Mouse (Mus musculus): ENCODE results near the gene Fyttd1. TPM values are rescaled to one million over a fixed set of nuclear protein-coding genes. Genes with fewer than 3 reads are reported as not detected.
A peak's percentile ranks its signal among the peaks of the same experiment; 100 is the strongest.

The Fyttd1 gene
- total and polyA plus RNA-seq, 2 experiments from 2014 or later = 121 to 129 TPM

GRCm38 (mm10) chr16:32942694-32943093 is 65.4 kb downstream of the Fyttd1 start:
- ATAC-seq (peak; percentile 80), DNase-seq (peak; percentile 41)
- Histone ChIP-seq H3K4me3 (ENCODE audit: low read depth, low read length) (no peak overlapping the region), H3K36me3 (ENCODE audit: insufficient read depth) (no peaks in the 10 kb centered on the region), H3K27ac (ENCODE audit: low read depth, low read length) (no peak overlapping the region), H3K27me3 (ENCODE audit: insufficient read depth, low read length) (no peaks in the 10 kb centered on the region), H3K4me1 (ENCODE audit: insufficient read depth) (peaks cover 3% of the 10 kb centered on the region; the same call in 1 of the 2 replicates), H3K9me3 (ENCODE audit: low read length) (no peaks in the 10 kb centered on the region), H3K4me2 (ENCODE audit: low read depth) (no peak overlapping the region), H3K9ac (no peak overlapping the region)
- TF ChIP-seq CTCF (IDR thresholded peaks at IDR 0.05; ENCODE audit: low read depth) = no peak
- WGBS = 43% methylated on average over 5 of the region's 5 CpGs

DNA sequence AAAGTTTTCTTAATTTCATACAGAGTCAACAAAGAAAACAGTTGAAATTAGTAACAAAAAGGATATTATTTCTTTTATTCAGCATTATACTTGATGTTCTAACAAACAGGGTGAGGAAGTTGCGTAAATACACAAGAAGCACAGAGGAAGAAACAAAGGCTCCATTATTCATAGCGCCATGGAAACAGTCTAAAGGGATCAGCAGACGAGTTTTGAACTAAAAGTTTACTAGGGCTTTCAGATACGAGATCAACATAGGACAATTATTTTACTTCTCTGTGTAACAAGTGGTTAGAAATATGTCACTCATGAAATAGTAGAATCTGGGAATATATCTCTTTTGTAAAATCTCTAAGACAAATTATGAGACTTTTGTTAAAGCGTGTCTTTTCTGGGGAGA is 68.1 kb downstream of the Fyttd1 start:
- ATAC-seq (no peak), DNase-seq (no peak)
- no peak overlapping the region for H3K27ac ChIP-seq (ENCODE audit: low read depth, low read length)
- H3K36me3 ChIP-seq (ENCODE audit: insufficient read depth) = no peaks in the 10 kb centered on the region
- H3K9me3 ChIP-seq (ENCODE audit: low read length) = no peaks in the 10 kb centered on the region
- H3K4me2 ChIP-seq (ENCODE audit: low read depth) = no peak overlapping the region
- no peak overlapping the region for H3K4me3 ChIP-seq (ENCODE audit: low read depth, low read length)
- no peaks in the 10 kb centered on the region for H3K27me3 ChIP-seq (ENCODE audit: insufficient read depth, low read length)
- TF ChIP-seq CTCF (IDR thresholded peaks at IDR 0.05; ENCODE audit: low read depth) = no peak
- WGBS = 28% methylated on average over 5 of the region's 5 CpGs
- H3K4me1 ChIP-seq (ENCODE audit: insufficient read depth) = no peaks in the 10 kb centered on the region
- H3K9ac ChIP-seq = no peak overlapping the region

GRCm38 (mm10) chr16:32948016-32948415 is 70.7 kb downstream of the Fyttd1 start:
- H3K4me2 ChIP-seq (ENCODE audit: low read depth) = no peak overlapping the region
- H3K9me3 ChIP-seq (ENCODE audit: low read length) = no peaks in the 10 kb centered on the region
- 78% methylated on average over 8 of the region's 8 CpGs for WGBS
- no peaks in the 10 kb centered on the region for H3K36me3 ChIP-seq (ENCODE audit: insufficient read depth)
- no peak overlapping the region for H3K4me3 ChIP-seq (ENCODE audit: low read depth, low read length)
- DNase-seq = no peak
- H3K4me1 ChIP-seq (ENCODE audit: insufficient read depth) = no peaks in the 10 kb centered on the region
- H3K27ac ChIP-seq (ENCODE audit: low read depth, low read length) = no peak overlapping the region
- H3K27me3 ChIP-seq (ENCODE audit: insufficient read depth, low read length) = no peaks in the 10 kb centered on the region
- no peak for TF ChIP-seq CTCF (IDR thresholded peaks at IDR 0.05; ENCODE audit: low read depth)
- no peak overlapping the region for H3K9ac ChIP-seq
- ATAC-seq = no peak

GRCm38 (mm10) chr16:32948656-32949055 is 71.4 kb downstream of the Fyttd1 start:
- H3K27me3 ChIP-seq (ENCODE audit: insufficient read depth, low read length) = no peaks in the 10 kb centered on the region
- no peak for TF ChIP-seq CTCF (IDR thresholded peaks at IDR 0.05; ENCODE audit: low read depth)
- no peaks in the 10 kb centered on the region for H3K4me1 ChIP-seq (ENCODE audit: insufficient read depth)
- no peaks in the 10 kb centered on the region for H3K9me3 ChIP-seq (ENCODE audit: low read length)
- 81% methylated on average over 5 of the region's 5 CpGs for WGBS
- H3K27ac ChIP-seq (ENCODE audit: low read depth, low read length) = no peak overlapping the region
- no peak overlapping the region for H3K4me3 ChIP-seq (ENCODE audit: low read depth, low read length)
- H3K4me2 ChIP-seq (ENCODE audit: low read depth) = no peak overlapping the region
- DNase-seq = no peak
- no peaks in the 10 kb centered on the region for H3K36me3 ChIP-seq (ENCODE audit: insufficient read depth)
- ATAC-seq = no peak
- H3K9ac ChIP-seq = no peak overlapping the region

GRCm38 (mm10) chr16:32949281-32949680 is 72.0 kb downstream of the Fyttd1 start:
- H3K27me3 ChIP-seq (ENCODE audit: insufficient read depth, low read length) = no peaks in the 10 kb centered on the region
- DNase-seq (no peak), ATAC-seq (no peak)
- H3K36me3 ChIP-seq (ENCODE audit: insufficient read depth) = no peaks in the 10 kb centered on the region
- H3K4me3 ChIP-seq (ENCODE audit: low read depth, low read length) = no peak overlapping the region
- H3K4me1 ChIP-seq (ENCODE audit: insufficient read depth) = no peaks in the 10 kb centered on the region
- no peak overlapping the region for H3K9ac ChIP-seq
- no peak overlapping the region for H3K4me2 ChIP-seq (ENCODE audit: low read depth)
- no peak for TF ChIP-seq CTCF (IDR thresholded peaks at IDR 0.05; ENCODE audit: low read depth)
- no peaks in the 10 kb centered on the region for H3K9me3 ChIP-seq (ENCODE audit: low read length)
- no peak overlapping the region for H3K27ac ChIP-seq (ENCODE audit: low read depth, low read length)

DNA sequence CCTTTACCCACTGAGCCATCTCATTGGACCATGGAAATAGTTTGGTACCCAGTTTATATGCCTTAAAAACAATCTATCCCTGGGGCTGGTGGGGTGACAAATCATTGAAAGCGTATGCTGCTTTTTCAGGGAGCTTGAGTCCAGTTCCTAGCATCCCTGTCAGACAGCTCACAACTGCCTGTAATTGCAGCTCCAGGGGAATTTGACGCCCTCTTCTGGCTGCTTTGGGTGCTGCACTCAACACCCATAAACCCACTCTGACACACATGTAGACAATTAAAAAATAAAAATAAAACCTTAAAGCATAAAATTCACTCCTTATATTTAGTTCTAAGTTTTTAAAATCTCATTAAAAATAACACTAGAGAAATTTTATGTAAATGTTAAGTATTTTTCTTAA is 73.8 kb downstream of the Fyttd1 start:
- Histone ChIP-seq H3K9me3 (ENCODE audit: low read length) (no peaks in the 10 kb centered on the region), H3K27me3 (ENCODE audit: insufficient read depth, low read length) (no peaks in the 10 kb centered on the region), H3K9ac (no peak overlapping the region), H3K4me3 (ENCODE audit: low read depth, low read length) (no peak overlapping the region), H3K4me1 (ENCODE audit: insufficient read depth) (no peaks in the 10 kb centered on the region), H3K36me3 (ENCODE audit: insufficient read depth) (peaks cover 5% of the 10 kb centered on the region; the same call in 1 of the 2 replicates), H3K27ac (ENCODE audit: low read depth, low read length) (no peak overlapping the region), H3K4me2 (ENCODE audit: low read depth) (no peak overlapping the region)
- no peak for ATAC-seq
- TF ChIP-seq CTCF (IDR thresholded peaks at IDR 0.05; ENCODE audit: low read depth) = no peak
- no peak for DNase-seq
- WGBS = 93% methylated on average over 2 of the region's 2 CpGs

- no peak for TF ChIP-seq CTCF (IDR thresholded peaks at IDR 0.05; ENCODE audit: low read depth)
- H3K36me3 ChIP-seq (ENCODE audit: insufficient read depth) = peaks cover 5% of the 10 kb centered on the region; the same call in 1 of the 2 replicates
- H3K27ac ChIP-seq (ENCODE audit: low read depth, low read length) = no peak overlapping the region
- H3K4me2 ChIP-seq (ENCODE audit: low read depth) = no peak overlapping the region
- H3K4me1 ChIP-seq (ENCODE audit: insufficient read depth) = no peaks in the 10 kb centered on the region
- H3K4me3 ChIP-seq (ENCODE audit: low read depth, low read length) = no peak overlapping the region
- WGBS = 78% methylated on average over 5 of the region's 5 CpGs
- no peak overlapping the region for H3K9ac ChIP-seq
- ATAC-seq (no peak), DNase-seq (no peak)
- no peaks in the 10 kb centered on the region for H3K27me3 ChIP-seq (ENCODE audit: insufficient read depth, low read length)
- H3K9me3 ChIP-seq (ENCODE audit: low read length) = no peaks in the 10 kb centered on the region
Measured at GRCm38 (mm10) chr16:32953806-32954205, 76.5 kb downstream of the Fyttd1 start.

DNA sequence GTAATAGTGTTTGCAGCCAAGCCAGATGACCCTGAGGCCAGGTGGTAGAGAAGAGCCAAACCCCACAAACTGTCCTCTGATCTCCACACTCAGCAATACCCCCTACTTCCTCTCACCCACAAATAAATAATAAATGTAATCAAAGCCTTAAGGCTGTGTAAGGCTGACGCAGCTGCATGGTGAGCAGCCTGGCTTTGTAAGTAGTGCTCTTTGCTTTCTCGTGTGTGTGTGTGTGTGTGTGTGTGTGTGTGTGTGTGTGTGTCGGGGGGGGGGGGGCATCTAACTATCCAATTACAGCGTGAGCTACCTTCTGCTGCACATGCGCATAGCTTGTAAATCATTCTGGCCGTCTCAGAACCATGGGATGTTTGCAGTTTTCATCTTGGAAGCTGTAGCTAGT is 77.0 kb downstream of the Fyttd1 start:
- Histone ChIP-seq H3K27me3 (ENCODE audit: insufficient read depth, low read length) (no peaks in the 10 kb centered on the region), H3K9ac (no peak overlapping the region), H3K4me3 (ENCODE audit: low read depth, low read length) (no peak overlapping the region), H3K9me3 (ENCODE audit: low read length) (no peaks in the 10 kb centered on the region), H3K4me2 (ENCODE audit: low read depth) (no peak overlapping the region), H3K27ac (ENCODE audit: low read depth, low read length) (no peak overlapping the region), H3K4me1 (ENCODE audit: insufficient read depth) (no peaks in the 10 kb centered on the region), H3K36me3 (ENCODE audit: insufficient read depth) (peaks cover 6% of the 10 kb centered on the region; the same call in 1 of the 2 replicates)
- 75% methylated on average over 6 of the region's 6 CpGs for WGBS
- ATAC-seq (no peak), DNase-seq (no peak)
- TF ChIP-seq CTCF (IDR thresholded peaks at IDR 0.05; ENCODE audit: low read depth) = no peak

Measured in forebrain, postnatal 0 days (tissue).